Mouse (Mus musculus): ENCODE measurements around the gene Hist1h2af.
"Not testable (repeated sequence)": the region's sequence is repeated elsewhere in the genome, so short reads cannot be mapped to it uniquely, and the experiment has no call there.

The Hist1h2af gene

GRCm38 (mm10) chr13:23552962-23553361 is 19.3 kb downstream of the Hist1h2af start, which contains the start of gene Hist1h1d:
Gene Hist1h1d (plus strand): TSS chr13:23553262.
- intact Hi-C loops (cut with DNase I) = no loop called here

GRCm38 (mm10) chr13:23554393-23554792 is 20.7 kb downstream of the Hist1h2af start:
- intact Hi-C loops (cut with DNase I) = no loop called here

- intact Hi-C loops (cut with DNase I) = no loop called here
Observed at GRCm38 (mm10) chr13:23554925-23555838, 21.5 kb downstream of the Hist1h2af start.

GRCm38 (mm10) chr13:23555839-23556416 is 22.2 kb downstream of the Hist1h2af start:
- intact Hi-C loops (cut with DNase I) = no loop called here

- intact Hi-C loops (cut with DNase I) = no loop called here
Observed at GRCm38 (mm10) chr13:23556906-23557305, 23.2 kb downstream of the Hist1h2af start.

- intact Hi-C loops (cut with DNase I) = not testable (repeated sequence)
Observed at GRCm38 (mm10) chr13:23560699-23561098, 27.0 kb downstream of the Hist1h2af start.

- intact Hi-C loops (cut with DNase I) = not testable (repeated sequence)
Observed at GRCm38 (mm10) chr13:23561531-23561882, 27.8 kb downstream of the Hist1h2af start.

- intact Hi-C loops (cut with DNase I) = not testable (repeated sequence)
Observed at GRCm38 (mm10) chr13:23561883-23562659, 28.4 kb downstream of the Hist1h2af start, which contains the start of gene Hist1h3e. Gene Hist1h3e (minus strand): TSS chr13:23562369.

GRCm38 (mm10) chr13:23562699-23563462 is 29.2 kb downstream of the Hist1h2af start:
- intact Hi-C loops (cut with DNase I) = no loop called here

GRCm38 (mm10) chr13:23564482-23564881 is 30.8 kb downstream of the Hist1h2af start:
- intact Hi-C loops (cut with DNase I) = no loop called here

- intact Hi-C loops (cut with DNase I) = not testable (repeated sequence)
Observed at GRCm38 (mm10) chr13:23570261-23571021, 36.7 kb downstream of the Hist1h2af start.

- intact Hi-C loops (cut with DNase I) = no loop called here
Observed at GRCm38 (mm10) chr13:23571022-23571503, 37.4 kb downstream of the Hist1h2af start, which contains the start of the genes Hist1h2ae and Hist1h2bg. Gene Hist1h2ae (minus strand): TSS chr13:23571220. Gene Hist1h2bg (plus strand): TSS chr13:23571396.

GRCm38 (mm10) chr13:23571504-23572217 is 38.0 kb downstream of the Hist1h2af start:
- intact Hi-C loops (cut with DNase I) = not testable (repeated sequence)

GRCm38 (mm10) chr13:23572218-23573033 is 38.7 kb downstream of the Hist1h2af start:
- intact Hi-C loops (cut with DNase I) = no loop called here

- intact Hi-C loops (cut with DNase I) = not testable (repeated sequence)
Observed at GRCm38 (mm10) chr13:23573034-23573897, 39.6 kb downstream of the Hist1h2af start.

- intact Hi-C loops (cut with DNase I) = not testable (repeated sequence)
Observed at GRCm38 (mm10) chr13:23573898-23574524, 40.3 kb downstream of the Hist1h2af start, which contains the start of the genes Hist1h2bf and Hist1h2ad. Gene Hist1h2bf (minus strand): TSS chr13:23574196. Gene Hist1h2ad (plus strand): TSS chr13:23574381.

Data from adrenal gland (tissue).